Mouse (Mus musculus): ENCODE measurements around the gene Atp1a3. TPM values are rescaled to one million over a fixed set of nuclear protein-coding genes. Genes with fewer than 3 reads are reported as not detected.

Atp1a3 gene
- polyA plus RNA-seq (2012; rRNA removed), result 0.66 and 0.78 TPM in 2 replicates

GRCm38 (mm10) chr7:25005421-25006065 lies at the start of gene Atp1a3:
TSS of gene Atp1a3 (minus strand) at chr7:25005958.

GRCm38 (mm10) chr7:24971972-24972893 lies 33.5 kb downstream of the Atp1a3 start, which contains the start of gene Rabac1:
TSS of gene Rabac1 (minus strand) at chr7:24972754.

GRCm38 (mm10) chr7:24944257-24944950 lies 61.4 kb downstream of the Atp1a3 start, which contains the start of gene Gm4881:
TSS of gene Gm4881 (minus strand) at chr7:24944494.

Other genes starting within 250 kb of the Atp1a3 start
- gene Cd177, start 245.6 kb downstream of the Atp1a3 start, polyA plus RNA-seq (2012; rRNA removed), result 20.4 and 31.4 TPM in 2 replicates
- 7.0 and 7.4 TPM in 2 replicates for gene Ceacam10, start 228.8 kb downstream of the Atp1a3 start, polyA plus RNA-seq (2012; rRNA removed)
- gene Gm9844, start 143.7 kb downstream of the Atp1a3 start, polyA plus RNA-seq (2012; rRNA removed), result 3.8 and 4.1 TPM in 2 replicates
- gene Lypd4, start 136.0 kb downstream of the Atp1a3 start, polyA plus RNA-seq (2012; rRNA removed), result not detected in 2 replicates
- gene Dmrtc2, start 135.9 kb downstream of the Atp1a3 start, polyA plus RNA-seq (2012; rRNA removed), result not detected in 2 replicates
- 500 and 552 TPM in 2 replicates for gene Rps19, start 121.6 kb downstream of the Atp1a3 start, polyA plus RNA-seq (2012; rRNA removed)
- 15.1 and 20.2 TPM in 2 replicates for gene Cd79a, start 108.6 kb downstream of the Atp1a3 start, polyA plus RNA-seq (2012; rRNA removed)
- 42.5 and 57.9 TPM in 2 replicates for gene Arhgef1, start 103.0 kb downstream of the Atp1a3 start, polyA plus RNA-seq (2012; rRNA removed)
- not detected in 2 replicates for gene Gm4881, start 61.5 kb downstream of the Atp1a3 start, polyA plus RNA-seq (2012; rRNA removed)
- gene Rabac1, start 33.2 kb downstream of the Atp1a3 start, polyA plus RNA-seq (2012; rRNA removed), result 84.6 and 89.7 TPM in 2 replicates
- 5.0 and 6.4 TPM in 2 replicates for gene Grik5, start 66.4 kb upstream of the Atp1a3 start, polyA plus RNA-seq (2012; rRNA removed)
- 8.8 and 10.5 TPM in 2 replicates for gene Zfp574, start 66.6 kb upstream of the Atp1a3 start, polyA plus RNA-seq (2012; rRNA removed)
- gene Pou2f2, start 173.8 kb upstream of the Atp1a3 start, polyA plus RNA-seq (2012; rRNA removed), result 0.78 and 1.2 TPM in 2 replicates
- gene Dedd2, start 214.7 kb upstream of the Atp1a3 start, polyA plus RNA-seq (2012; rRNA removed), result 21.9 and 22.7 TPM in 2 replicates
- 3.0 and 3.4 TPM in 2 replicates for gene Zfp526, start 215.5 kb upstream of the Atp1a3 start, polyA plus RNA-seq (2012; rRNA removed)
- gene Gsk3a, start 231.9 kb upstream of the Atp1a3 start, polyA plus RNA-seq (2012; rRNA removed), result 36.1 and 41.2 TPM in 2 replicates
- gene Erf, start 244.8 kb upstream of the Atp1a3 start, polyA plus RNA-seq (2012; rRNA removed), result 8.3 and 9.0 TPM in 2 replicates